Mouse (Mus musculus) MEL (cell line): ENCODE measurements around the gene Ccnt2. TPM values are rescaled to one million over a fixed set of nuclear protein-coding genes. Genes with fewer than 3 reads are reported as not detected.

Source experiments
- DNase-seq: peaks from one replicate; pipeline ENCODE4 v3.0.0; 2011; ENCODE audit warnings: low read depth, low spot score
- H3K27ac ChIP-seq: 2 replicates; pipeline ENCODE4 v1.5.1; 2012; ENCODE audit warnings: low read depth, mild to moderate bottlenecking, control low read depth, low read length, moderate library complexity; ENCODE audit not compliant: control insufficient read depth
- H3K27me3 ChIP-seq, 2 experiments: fragments of 150-350 bp in 1 of 2; sonication (generic) in 1 of 2; 2 replicates each; pipeline ENCODE4 v1.6.1; 2012; ENCODE audit warnings: low read length in 2 of 2, mild to moderate bottlenecking in 2 of 2, improper control_type of control experiment in 1 of 2, moderate library complexity in 1 of 2; ENCODE audit not compliant: insufficient read depth in 2 of 2, control insufficient read depth in 1 of 2
- H3K36me3 ChIP-seq, 2 experiments: 2 replicates each; pipeline ENCODE4 v1.6.1; 2012 to 2014; ENCODE audit warnings: low read length in 2 of 2, improper control_type of control experiment in 1 of 2, inconsistent platforms in 1 of 2, mild to moderate bottlenecking in 1 of 2; ENCODE audit not compliant: insufficient read depth in 2 of 2, control insufficient read depth in 1 of 2
- H3K4me1 ChIP-seq, 2 experiments: fragments of 150-350 bp in 1 of 2; sonication (generic) in 1 of 2; 2 replicates each; pipeline ENCODE4 v1.6.1; 2012; ENCODE audit warnings: low read length in 2 of 2, improper control_type of control experiment in 1 of 2, mild to moderate bottlenecking in 1 of 2; ENCODE audit not compliant: insufficient read depth in 2 of 2, control insufficient read depth in 1 of 2
- H3K4me3 ChIP-seq, 2 experiments: fragments of 150-350 bp in 1 of 2; sonication (generic) in 1 of 2; 2 replicates each; pipeline ENCODE4 v1.5.1; 2012; ENCODE audit warnings: low read depth in 2 of 2, low read length in 2 of 2, mild to moderate bottlenecking in 2 of 2, moderate library complexity in 2 of 2, control low read depth in 1 of 2, improper control_type of control experiment in 1 of 2; ENCODE audit not compliant: control insufficient read depth in 1 of 2, insufficient read depth in 1 of 2
- H3K79me2 ChIP-seq: 2 replicates; pipeline ENCODE4 v1.6.1; 2012; ENCODE audit warnings: mild to moderate bottlenecking, low read length, moderate library complexity; ENCODE audit not compliant: control insufficient read depth, poor library complexity, insufficient read depth
- H3K9ac ChIP-seq: 2 replicates; pipeline ENCODE4 v1.6.1; 2012; ENCODE audit warnings: low read depth, mild to moderate bottlenecking, control low read depth, low read length, moderate library complexity; ENCODE audit not compliant: control insufficient read depth, poor library complexity, severe bottlenecking
- H3K9me3 ChIP-seq: fragments of 150-350 bp; sonication (generic); replicated peaks from 2 replicates; pipeline ENCODE4 v1.6.1; 2012; ENCODE audit warnings: mild to moderate bottlenecking, low read length, improper control_type of control experiment, moderate library complexity; ENCODE audit not compliant: insufficient read depth
- BHLHE40 ChIP-seq: IDR thresholded peaks from 2 replicates; pipeline ENCODE4 v1.6.1; 2012; ENCODE audit warnings: low read depth, mild to moderate bottlenecking, inconsistent platforms, low read length, improper control_type of control experiment, borderline replicate concordance
- CHD2 ChIP-seq: IDR thresholded peaks from 2 replicates; pipeline ENCODE4 v1.6.1; 2011; ENCODE audit warnings: low read length, improper control_type of control experiment
- CTCF ChIP-seq, 3 experiments: IDR thresholded peaks in 2 of 3; conservative IDR thresholded peaks in 1 of 3; 2 replicates each; pipeline ENCODE4 v1.5.1; 2011 to 2012; ENCODE audit warnings: low read length in 3 of 3, low read depth in 2 of 3, mild to moderate bottlenecking in 2 of 3, improper control_type of control experiment in 1 of 3, inconsistent platforms in 1 of 3, mixed read lengths in 1 of 3, moderate library complexity in 1 of 3; ENCODE audit not compliant: control insufficient read depth in 1 of 3, insufficient read depth in 1 of 3, poor library complexity in 1 of 3, severe bottlenecking in 1 of 3
- E2F4 ChIP-seq: IDR thresholded peaks from 2 replicates; pipeline ENCODE4 v1.6.1; 2011; ENCODE audit warnings: low read depth, low read length, improper control_type of control experiment, borderline replicate concordance
- ELF1 ChIP-seq: IDR thresholded peaks from 2 replicates; pipeline ENCODE4 v1.6.1; 2014; ENCODE audit warnings: low read depth, mild to moderate bottlenecking, inconsistent platforms, low read length, improper control_type of control experiment, moderate library complexity
- EP300 ChIP-seq, 2 experiments: IDR thresholded peaks; 2 replicates each; pipeline ENCODE4 v1.6.1; 2011; ENCODE audit warnings: improper control_type of control experiment in 2 of 2, low read length in 2 of 2, low read depth in 1 of 2, mild to moderate bottlenecking in 1 of 2
- ETS1 ChIP-seq: IDR thresholded peaks from 2 replicates; pipeline ENCODE4 v1.6.1; 2012; ENCODE audit warnings: low read depth, mild to moderate bottlenecking, inconsistent platforms, low read length, improper control_type of control experiment, moderate library complexity
- GATA1 ChIP-seq: IDR thresholded peaks from 2 replicates; pipeline ENCODE4 v1.6.1; 2011; ENCODE audit warnings: low read depth, low read length, improper control_type of control experiment
- HCFC1 ChIP-seq: IDR thresholded peaks from 2 replicates; pipeline ENCODE4 v1.6.1; 2012; ENCODE audit warnings: low read depth, mild to moderate bottlenecking, inconsistent platforms, low read length, improper control_type of control experiment, moderate library complexity
- JUND ChIP-seq: IDR thresholded peaks from 2 replicates; pipeline ENCODE4 v1.6.1; 2011; ENCODE audit warnings: low read depth, mild to moderate bottlenecking, improper control_type of control experiment, low read length
- KAT2A ChIP-seq: conservative IDR thresholded peaks from 2 replicates; pipeline ENCODE4 v1.6.1; 2012; ENCODE audit warnings: low read depth, low read length, improper control_type of control experiment, inconsistent platforms
- MAFK ChIP-seq: IDR thresholded peaks from 2 replicates; pipeline ENCODE4 v1.6.1; 2011; ENCODE audit warnings: low read depth, mild to moderate bottlenecking, low read length, improper control_type of control experiment, borderline replicate concordance
- MAX ChIP-seq: IDR thresholded peaks from 2 replicates; pipeline ENCODE4 v1.6.1; 2011; ENCODE audit warnings: low read length, improper control_type of control experiment
- MAZ ChIP-seq: IDR thresholded peaks from 2 replicates; pipeline ENCODE4 v1.6.1; 2012; ENCODE audit warnings: low read depth, mild to moderate bottlenecking, inconsistent platforms, low read length, improper control_type of control experiment
- MEF2A ChIP-seq: IDR thresholded peaks from 2 replicates; pipeline ENCODE4 v1.6.1; 2014; ENCODE audit warnings: low read depth, mild to moderate bottlenecking, inconsistent platforms, low read length, improper control_type of control experiment; ENCODE audit not compliant: poor library complexity, insufficient replicate concordance, severe bottlenecking; ENCODE audit errors: extremely low read depth
- MYC ChIP-seq: IDR thresholded peaks from 2 replicates; pipeline ENCODE4 v1.6.1; 2011; ENCODE audit warnings: low read depth, mild to moderate bottlenecking, low read length, improper control_type of control experiment, moderate library complexity
- NELFE ChIP-seq: IDR thresholded peaks from 2 replicates; pipeline ENCODE4 v1.6.1; 2011; ENCODE audit warnings: low read depth, low read length, improper control_type of control experiment
- NRF1 ChIP-seq: IDR thresholded peaks from 2 replicates; pipeline ENCODE4 v1.6.1; 2014; ENCODE audit warnings: low read depth, mild to moderate bottlenecking, inconsistent platforms, low read length, improper control_type of control experiment, moderate library complexity; ENCODE audit not compliant: poor library complexity, insufficient read depth, severe bottlenecking
- POLR2A ChIP-seq, 2 experiments: IDR thresholded peaks; 2 replicates each; pipeline ENCODE4 v1.6.1; 2011 to 2012; ENCODE audit warnings: low read length in 2 of 2, mild to moderate bottlenecking in 2 of 2, control low read depth in 1 of 2, improper control_type of control experiment in 1 of 2, low read depth in 1 of 2, moderate library complexity in 1 of 2; ENCODE audit not compliant: control insufficient read depth in 1 of 2, insufficient read depth in 1 of 2, poor library complexity in 1 of 2
- POLR2AphosphoS2 ChIP-seq: IDR thresholded peaks from 2 replicates; pipeline ENCODE4 v1.6.1; 2011; ENCODE audit warnings: low read length, improper control_type of control experiment
- POLR2AphosphoS5 ChIP-seq: IDR thresholded peaks from 2 replicates; pipeline ENCODE4 v1.6.1; 2012; ENCODE audit warnings: low read depth, borderline replicate concordance, mild to moderate bottlenecking, inconsistent platforms, low read length, moderate library complexity, mixed read lengths
- RAD21 ChIP-seq: IDR thresholded peaks from 2 replicates; pipeline ENCODE4 v1.6.1; 2011; ENCODE audit warnings: mild to moderate bottlenecking, low read depth, low read length, improper control_type of control experiment
- RCOR1 ChIP-seq: IDR thresholded peaks from 2 replicates; pipeline ENCODE4 v1.6.1; 2012; ENCODE audit warnings: low read depth, mild to moderate bottlenecking, inconsistent platforms, low read length, improper control_type of control experiment
- SIN3A ChIP-seq: IDR thresholded peaks from 2 replicates; pipeline ENCODE4 v1.6.1; 2012; ENCODE audit warnings: low read length, improper control_type of control experiment, inconsistent platforms
- SMC3 ChIP-seq: IDR thresholded peaks from 2 replicates; pipeline ENCODE4 v1.6.1; 2011; ENCODE audit warnings: low read depth, low read length, improper control_type of control experiment
- TAL1 ChIP-seq: IDR thresholded peaks from 2 replicates; pipeline ENCODE4 v1.6.1; 2012; ENCODE audit warnings: mild to moderate bottlenecking, inconsistent platforms, low read length, moderate library complexity, mixed read lengths
- TBP ChIP-seq: IDR thresholded peaks from 2 replicates; pipeline ENCODE4 v1.8.0; 2011; ENCODE audit warnings: low read depth, low read length, improper control_type of control experiment
- TCF12 ChIP-seq: IDR thresholded peaks from 2 replicates; pipeline ENCODE4 v1.6.1; 2014; ENCODE audit warnings: low read depth, mild to moderate bottlenecking, inconsistent platforms, low read length, improper control_type of control experiment, moderate library complexity
- UBTF ChIP-seq: IDR thresholded peaks from 2 replicates; pipeline ENCODE4 v1.6.1; 2012; ENCODE audit warnings: low read depth, mild to moderate bottlenecking, inconsistent platforms, low read length, improper control_type of control experiment, moderate library complexity, borderline replicate concordance; ENCODE audit not compliant: insufficient read depth
- USF1 ChIP-seq: IDR thresholded peaks from 2 replicates; pipeline ENCODE4 v1.6.1; 2014; ENCODE audit warnings: low read depth, mild to moderate bottlenecking, inconsistent platforms, low read length, improper control_type of control experiment, moderate library complexity
- USF2 ChIP-seq, 2 experiments: IDR thresholded peaks; 2 replicates each; pipeline ENCODE4 v1.6.1; 2011 to 2012; ENCODE audit warnings: improper control_type of control experiment in 2 of 2, low read length in 2 of 2, borderline replicate concordance in 1 of 2, inconsistent platforms in 1 of 2, low read depth in 1 of 2, mild to moderate bottlenecking in 1 of 2; ENCODE audit not compliant: insufficient read depth in 1 of 2
- ZC3H11A ChIP-seq: IDR thresholded peaks from 2 replicates; pipeline ENCODE4 v1.6.1; 2012; ENCODE audit warnings: low read depth, mild to moderate bottlenecking, inconsistent platforms, low read length, improper control_type of control experiment
- ZKSCAN1 ChIP-seq: IDR thresholded peaks from 2 replicates; pipeline ENCODE4 v1.6.1; 2012; ENCODE audit warnings: low read depth, mild to moderate bottlenecking, inconsistent platforms, low read length, improper control_type of control experiment, moderate library complexity
- ZMIZ1 ChIP-seq: IDR thresholded peaks from 2 replicates; pipeline ENCODE4 v1.6.1; 2012; ENCODE audit warnings: low read depth, mild to moderate bottlenecking, inconsistent platforms, low read length, improper control_type of control experiment, moderate library complexity
- ZNF384 ChIP-seq: IDR thresholded peaks from 2 replicates; pipeline ENCODE4 v1.6.1; 2012; ENCODE audit warnings: low read depth, mild to moderate bottlenecking, inconsistent platforms, low read length, improper control_type of control experiment
- polyA plus RNA-seq, 2 experiments: library from polyadenylated mRNA; stranded (reverse) in 1 of 2; unstranded in 1 of 2; fragments of >175 nt in 1 of 2; fragments of >200 nt in 1 of 2; gene quantifications; 2 replicates each; pipeline versions ENCODE4 v1.2.1 to v1.2.4; 2012; ENCODE audit warnings: low replicate concordance in 2 of 2, low read depth in 1 of 2; ENCODE audit not compliant: insufficient read length in 2 of 2, insufficient read depth in 1 of 2, missing spikeins in 1 of 2
- total RNA-seq: library from RNA; depleted of rRNA; stranded (reverse); fragments of 300-350 nt; gene quantifications from 2 replicates; pipeline ENCODE4 v1.2.3, GENCODE M21; 2012; rRNA removed

Ccnt2 gene
- 19.9 and 20.6 TPM in 2 replicates for total RNA-seq
- polyA plus RNA-seq: 10 to 100 TPM; 26.7 to 31.5 TPM

DNA sequence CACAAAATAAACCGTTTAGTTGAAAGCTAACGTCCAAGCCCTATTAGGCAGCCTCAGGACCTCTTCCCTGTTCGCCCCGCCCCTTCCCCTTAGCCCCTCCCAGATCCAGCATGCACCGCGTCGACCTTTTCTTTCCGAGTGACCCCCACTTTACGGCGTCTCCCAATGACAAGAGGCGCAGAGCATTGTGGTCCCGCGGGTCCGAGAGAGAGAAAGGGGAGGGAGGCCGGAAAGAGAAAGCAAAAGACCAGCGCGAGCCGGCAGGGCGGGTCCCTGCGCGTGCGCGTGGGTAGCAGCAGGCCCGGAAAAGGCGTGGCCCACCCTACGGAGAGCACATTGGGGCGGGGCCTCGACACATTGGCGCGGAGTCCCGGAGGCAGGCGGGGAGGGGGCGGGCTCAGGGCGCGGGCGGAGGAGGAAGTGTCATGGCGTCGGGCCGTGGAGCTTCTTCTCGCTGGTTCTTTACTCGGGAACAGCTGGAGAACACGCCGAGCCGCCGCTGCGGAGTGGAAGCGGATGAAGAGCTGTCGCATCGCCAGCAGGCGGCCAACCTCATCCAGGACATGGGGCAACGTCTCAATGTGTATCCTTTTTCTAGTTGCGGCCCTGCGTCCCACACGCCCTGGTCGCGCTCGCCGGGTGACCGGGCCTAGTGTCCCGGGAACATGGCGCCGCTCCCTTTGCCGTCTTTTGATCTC is at the start of gene Ccnt2:
Gene Ccnt2 (plus strand): TSS at position 362 of the 698 bp plus-strand sequence.
- Histone ChIP-seq H3K36me3 (peaks cover 3 to 27% of the 10 kb centered on the region in 2 experiments; a peak in 3 of 4 replicates), H3K9me3 (no peaks in the 10 kb centered on the region), H3K4me1 (peaks cover 3 to 8% of the 10 kb centered on the region in 2 experiments; a peak in 3 of 4 replicates), H3K27me3 (no peaks in the 10 kb centered on the region), H3K9ac (peak within 1 kb of the TSS; percentile 97), H3K27ac (peak within 1 kb of the TSS; percentile 98), H3K4me3 (peak within 1 kb of the TSS; percentile 95 to 96), H3K79me2 (peaks cover 53% of the 10 kb centered on the region)
- peak; percentile 99 for DNase-seq
- TF ChIP-seq UBTF (no peak), ZNF384 (peak; percentile 29; the same call in 1 of the 2 replicates), MAZ (peak; percentile 99), ELF1 (peak; percentile 88), RCOR1 (no peak), NRF1 (peak; percentile 99), POLR2AphosphoS2 (peak; percentile 46; the same call in 1 of the 2 replicates), MAFK (no peak), SIN3A (peak; percentile 20), ETS1 (peak; percentile 42; the same call in 1 of the 2 replicates), RAD21 (no peak), MAX (no peak), TCF12 (peak; percentile 19), KAT2A (peak; percentile 88; the same call in 1 of the 2 replicates), NELFE (peak; percentile 80), E2F4 (no peak; the same call in 1 of the 2 replicates), POLR2AphosphoS5 (no peak), ZMIZ1 (no peak), POLR2A (IDR thresholded peaks at IDR 0.05; ENCODE audit: control insufficient read depth in 1 of 2, insufficient read depth in 1 of 2, low read depth in 1 of 2, low read length in 2 of 2, poor library complexity in 1 of 2) (peak; percentile 78 to 96), HCFC1 (peak; percentile 94), ZKSCAN1 (no peak), CTCF (IDR thresholded peaks at IDR 0.05 in 2 of 3, conservative IDR thresholded peaks at IDR 0.05 in 1 of 3; ENCODE audit: control insufficient read depth in 1 of 3, insufficient read depth in 1 of 3, low read depth in 2 of 3, low read length in 3 of 3, poor library complexity in 1 of 3, severe bottlenecking in 1 of 3) (0 out of 6 replicates have a peak, but pooled peaks of 1 of the 3 experiments have one; percentile 1), TBP (0 out of 2 replicates have a peak, but pooled peaks have one; percentile 54), SMC3 (no peak), MYC (peak; percentile 45; the same call in 1 of the 2 replicates), MEF2A (no peak), JUND (no peak), ZC3H11A (no peak), GATA1 (no peak), USF1 (peak; percentile 38; the same call in 1 of the 2 replicates), TAL1 (no peak), EP300 (IDR thresholded peaks at IDR 0.05; ENCODE audit: low read depth in 1 of 2, low read length in 2 of 2) (peak in 1 of 2 experiments; percentile 24; a peak in 1 of 4 replicates), USF2 (IDR thresholded peaks at IDR 0.05; ENCODE audit: borderline replicate concordance in 1 of 2, insufficient read depth in 1 of 2, low read depth in 1 of 2, low read length in 2 of 2) (no peak), CHD2 (peak; percentile 35; the same call in 1 of the 2 replicates), BHLHE40 (no peak)
